Mouse (Mus musculus): ENCODE data around the gene Me1. TPM values are rescaled to one million over a fixed set of nuclear protein-coding genes. Genes with fewer than 3 reads are reported as not detected.

The Me1 gene
- polyA plus RNA-seq, 1 experiment from 2014 or later: 171 TPM

GRCm38 (mm10) chr9:86692251-86692650 is 3.5 kb downstream of the Me1 start:
- no peaks in the 10 kb centered on the region for H3K4me1 ChIP-seq (replicated peaks; ENCODE audit: control insufficient read depth, insufficient read depth)
- no peak overlapping the region for H3K4me3 ChIP-seq (ENCODE audit: low read depth, low read length)
- DNase-seq (ENCODE audit: low spot score) (no peak), ATAC-seq (ENCODE audit: low FRiP score, low TSS enrichment) (no peak)
- no peaks in the 10 kb centered on the region for H3K36me3 ChIP-seq (ENCODE audit: control insufficient read depth, insufficient read depth, low read length)
- TF ChIP-seq CTCF (IDR thresholded peaks at IDR 0.05; ENCODE audit: low read depth) (no peak), EP300 (optimal IDR thresholded peaks at IDR 0.05) (no peak)
- no peaks in the 10 kb centered on the region for H3K9me3 ChIP-seq (ENCODE audit: control insufficient read depth, low read length)
- 86% methylated on average over 5 of the region's 5 CpGs for WGBS
- no peak overlapping the region for H3K27ac ChIP-seq (replicated peaks)
- H3K4me2 ChIP-seq (replicated peaks; ENCODE audit: low read depth): no peak overlapping the region
- no peaks in the 10 kb centered on the region for H3K27me3 ChIP-seq (ENCODE audit: control insufficient read depth, insufficient read depth, low read length)
- no peak overlapping the region for H3K9ac ChIP-seq (ENCODE audit: low read length)

- ATAC-seq (ENCODE audit: low FRiP score, low TSS enrichment) (no peak), DNase-seq (ENCODE audit: low spot score) (no peak)
- Histone ChIP-seq H3K9me3 (ENCODE audit: control insufficient read depth, low read length) (no peaks in the 10 kb centered on the region), H3K27ac (replicated peaks) (no peak overlapping the region), H3K4me1 (replicated peaks; ENCODE audit: control insufficient read depth, insufficient read depth) (no peaks in the 10 kb centered on the region), H3K4me2 (replicated peaks; ENCODE audit: low read depth) (no peak overlapping the region), H3K36me3 (ENCODE audit: control insufficient read depth, insufficient read depth, low read length) (no peaks in the 10 kb centered on the region), H3K27me3 (ENCODE audit: control insufficient read depth, insufficient read depth, low read length) (no peaks in the 10 kb centered on the region), H3K4me3 (ENCODE audit: low read depth, low read length) (no peak overlapping the region), H3K9ac (ENCODE audit: low read length) (no peak overlapping the region)
- TF ChIP-seq CTCF (IDR thresholded peaks at IDR 0.05; ENCODE audit: low read depth) (no peak), EP300 (optimal IDR thresholded peaks at IDR 0.05) (no peak)
- 91% methylated on average over 3 of the region's 3 CpGs for WGBS
Observed at GRCm38 (mm10) chr9:86691101-86691500, 4.7 kb downstream of the Me1 start.

- no peak for TF ChIP-seq CTCF (IDR thresholded peaks at IDR 0.05; ENCODE audit: low read depth)
- no peak for TF ChIP-seq EP300 (optimal IDR thresholded peaks at IDR 0.05)
- H3K4me2 ChIP-seq (replicated peaks; ENCODE audit: low read depth): no peak overlapping the region
- no peaks in the 10 kb centered on the region for H3K9me3 ChIP-seq (ENCODE audit: control insufficient read depth, low read length)
- DNase-seq (ENCODE audit: low spot score) (no peak), ATAC-seq (ENCODE audit: low FRiP score, low TSS enrichment) (no peak)
- no peaks in the 10 kb centered on the region for H3K36me3 ChIP-seq (ENCODE audit: control insufficient read depth, insufficient read depth, low read length)
- H3K27me3 ChIP-seq (ENCODE audit: control insufficient read depth, insufficient read depth, low read length): no peaks in the 10 kb centered on the region
- 53% methylated on average over 8 of the region's 8 CpGs for WGBS
- no peak overlapping the region for H3K4me3 ChIP-seq (ENCODE audit: low read depth, low read length)
- H3K4me1 ChIP-seq (replicated peaks; ENCODE audit: control insufficient read depth, insufficient read depth): no peaks in the 10 kb centered on the region
- no peak overlapping the region for H3K27ac ChIP-seq (replicated peaks)
- H3K9ac ChIP-seq (ENCODE audit: low read length): no peak overlapping the region
Observed at GRCm38 (mm10) chr9:86683713-86684209, 12.0 kb downstream of the Me1 start.

- ATAC-seq (ENCODE audit: low FRiP score, low TSS enrichment) (no peak), DNase-seq (ENCODE audit: low spot score) (no peak)
- no peak for TF ChIP-seq EP300 (optimal IDR thresholded peaks at IDR 0.05)
- TF ChIP-seq CTCF (IDR thresholded peaks at IDR 0.05; ENCODE audit: low read depth): no peak
- H3K27me3 ChIP-seq (ENCODE audit: control insufficient read depth, insufficient read depth, low read length): no peaks in the 10 kb centered on the region
- H3K27ac ChIP-seq (replicated peaks): no peak overlapping the region
- no peak overlapping the region for H3K9ac ChIP-seq (ENCODE audit: low read length)
- 54% methylated on average over 6 of the region's 6 CpGs for WGBS
- H3K4me1 ChIP-seq (replicated peaks; ENCODE audit: control insufficient read depth, insufficient read depth): no peaks in the 10 kb centered on the region
- H3K4me3 ChIP-seq (ENCODE audit: low read depth, low read length): no peak overlapping the region
- no peak overlapping the region for H3K4me2 ChIP-seq (replicated peaks; ENCODE audit: low read depth)
- H3K9me3 ChIP-seq (ENCODE audit: control insufficient read depth, low read length): no peaks in the 10 kb centered on the region
- H3K36me3 ChIP-seq (ENCODE audit: control insufficient read depth, insufficient read depth, low read length): no peaks in the 10 kb centered on the region
Observed at GRCm38 (mm10) chr9:86682844-86683243, 12.9 kb downstream of the Me1 start.

- no peak overlapping the region for H3K4me3 ChIP-seq (ENCODE audit: low read depth, low read length)
- DNase-seq (ENCODE audit: low spot score): no peak
- H3K4me1 ChIP-seq (replicated peaks; ENCODE audit: control insufficient read depth, insufficient read depth): no peaks in the 10 kb centered on the region
- H3K9me3 ChIP-seq (ENCODE audit: control insufficient read depth, low read length): no peaks in the 10 kb centered on the region
- no peak overlapping the region for H3K4me2 ChIP-seq (replicated peaks; ENCODE audit: low read depth)
- no peaks in the 10 kb centered on the region for H3K27me3 ChIP-seq (ENCODE audit: control insufficient read depth, insufficient read depth, low read length)
- no peak for TF ChIP-seq CTCF (IDR thresholded peaks at IDR 0.05; ENCODE audit: low read depth)
- H3K27ac ChIP-seq (replicated peaks): no peak overlapping the region
- WGBS: 89% methylated on average over 4 of the region's 4 CpGs
- H3K9ac ChIP-seq (ENCODE audit: low read length): no peak overlapping the region
- H3K36me3 ChIP-seq (ENCODE audit: control insufficient read depth, insufficient read depth, low read length): no peaks in the 10 kb centered on the region
- ATAC-seq (ENCODE audit: low FRiP score, low TSS enrichment): no peak
Observed at GRCm38 (mm10) chr9:86682278-86682677, 13.5 kb downstream of the Me1 start.

GRCm38 (mm10) chr9:86680431-86680830 is 15.3 kb downstream of the Me1 start:
- no peak for DNase-seq (ENCODE audit: low spot score)
- Histone ChIP-seq H3K9me3 (ENCODE audit: control insufficient read depth, low read length) (no peaks in the 10 kb centered on the region), H3K36me3 (ENCODE audit: control insufficient read depth, insufficient read depth, low read length) (no peaks in the 10 kb centered on the region), H3K4me1 (replicated peaks; ENCODE audit: control insufficient read depth, insufficient read depth) (no peaks in the 10 kb centered on the region), H3K9ac (ENCODE audit: low read length) (no peak overlapping the region), H3K4me2 (replicated peaks; ENCODE audit: low read depth) (no peak overlapping the region), H3K4me3 (ENCODE audit: low read depth, low read length) (no peak overlapping the region), H3K27me3 (ENCODE audit: control insufficient read depth, insufficient read depth, low read length) (no peaks in the 10 kb centered on the region), H3K27ac (replicated peaks) (no peak overlapping the region)
- WGBS: 86% methylated on average over 6 of the region's 6 CpGs
- ATAC-seq (ENCODE audit: low FRiP score, low TSS enrichment): no peak
- TF ChIP-seq EP300 (optimal IDR thresholded peaks at IDR 0.05): no peak

Measured in stomach, postnatal 0 days (tissue).